Mouse (Mus musculus) neural tube, embryonic 14.5 days (tissue): ENCODE measurements around the gene Thoc3. TPM values are rescaled to one million over a fixed set of nuclear protein-coding genes. Genes with fewer than 3 reads are reported as not detected.

ENCODE experiments used
- ATAC-seq: fragments of 200-750 bp; cut with Nextera tagmentation; 2 replicates; pipeline ENCODE4 v1.8.0; 2017; ENCODE audit warnings: low read depth, mild to moderate bottlenecking, moderate TSS enrichment, moderate library complexity
- H3K27ac ChIP-seq: fragments of 300-500 bp; sonication (generic); 2 replicates; pipeline ENCODE4 v1.5.1; 2014; ENCODE audit warnings: low read depth, mild to moderate bottlenecking, control low read depth, low read length, moderate library complexity, mixed read lengths
- H3K27me3 ChIP-seq: fragments of 300-500 bp; sonication (generic); 2 replicates; pipeline ENCODE4 v1.6.1; 2014; ENCODE audit warnings: low read length; ENCODE audit not compliant: control insufficient read depth, insufficient read depth
- H3K36me3 ChIP-seq: fragments of 300-500 bp; sonication (generic); 2 replicates; pipeline ENCODE4 v1.6.1; 2014; ENCODE audit warnings: low read length, mixed read lengths; ENCODE audit not compliant: control insufficient read depth, insufficient read depth
- H3K4me1 ChIP-seq: fragments of 300-500 bp; sonication (generic); 2 replicates; pipeline ENCODE4 v1.6.1; 2014; ENCODE audit warnings: low read length; ENCODE audit not compliant: control insufficient read depth, insufficient read depth
- H3K4me2 ChIP-seq: fragments of 300-500 bp; sonication (generic); 2 replicates; pipeline ENCODE4 v1.6.1; 2014; ENCODE audit warnings: mild to moderate bottlenecking, low read depth, low read length, control low read depth
- H3K4me3 ChIP-seq: fragments of 300-500 bp; sonication (generic); 2 replicates; pipeline ENCODE4 v1.5.1; 2014; ENCODE audit warnings: low read depth, low read length, control low read depth, mixed read lengths
- H3K9ac ChIP-seq: fragments of 300-500 bp; sonication (generic); replicated peaks from 2 replicates; pipeline ENCODE4 v1.6.1; 2014; ENCODE audit warnings: low read depth, mild to moderate bottlenecking, control low read depth, low read length, mixed read lengths
- H3K9me3 ChIP-seq: fragments of 300-500 bp; sonication (generic); 2 replicates; pipeline ENCODE4 v1.6.1; 2016; ENCODE audit warnings: low read length; ENCODE audit not compliant: control insufficient read depth
- WGBS: fragments of 180-500 bp; shearing (Covaris S2); extraction: QIAGEN DNeasy Blood & Tissue Kit; methylation state at CpG from one replicate; pipeline ENCODE4 v1.1.7; 2014; 5-methylcytosine and 5-hydroxymethylcytosine counted together
- polyA plus RNA-seq: library from polyadenylated mRNA; unstranded; fragments of >200 nt; fragmentation: Nextera tagmentation; extraction: Ambion mirVana; gene quantifications from 2 replicates; pipeline ENCODE4 v1.2.1, GENCODE M21; 2014

Thoc3 gene
- polyA plus RNA-seq, 1 experiment from 2014 or later: 91.0 TPM

- Histone ChIP-seq H3K27me3 (no peaks in the 10 kb centered on the region), H3K4me1 (peaks cover 8% of the 10 kb centered on the region; the same call in 1 of the 2 replicates), H3K27ac (no peak overlapping the region), H3K9me3 (no peaks in the 10 kb centered on the region), H3K4me2 (peak overlapping the region; percentile 24; the same call in 1 of the 2 replicates), H3K36me3 (no peaks in the 10 kb centered on the region), H3K4me3 (no peak overlapping the region), H3K9ac (no peak overlapping the region)
- 2% methylated on average over 15 of the region's 15 CpGs for WGBS
- ATAC-seq: peak; percentile 60; the same call in 1 of the 2 replicates
Measured at GRCm38 (mm10) chr13:54447496-54448224, 21.0 kb downstream of the Thoc3 start.

DNA sequence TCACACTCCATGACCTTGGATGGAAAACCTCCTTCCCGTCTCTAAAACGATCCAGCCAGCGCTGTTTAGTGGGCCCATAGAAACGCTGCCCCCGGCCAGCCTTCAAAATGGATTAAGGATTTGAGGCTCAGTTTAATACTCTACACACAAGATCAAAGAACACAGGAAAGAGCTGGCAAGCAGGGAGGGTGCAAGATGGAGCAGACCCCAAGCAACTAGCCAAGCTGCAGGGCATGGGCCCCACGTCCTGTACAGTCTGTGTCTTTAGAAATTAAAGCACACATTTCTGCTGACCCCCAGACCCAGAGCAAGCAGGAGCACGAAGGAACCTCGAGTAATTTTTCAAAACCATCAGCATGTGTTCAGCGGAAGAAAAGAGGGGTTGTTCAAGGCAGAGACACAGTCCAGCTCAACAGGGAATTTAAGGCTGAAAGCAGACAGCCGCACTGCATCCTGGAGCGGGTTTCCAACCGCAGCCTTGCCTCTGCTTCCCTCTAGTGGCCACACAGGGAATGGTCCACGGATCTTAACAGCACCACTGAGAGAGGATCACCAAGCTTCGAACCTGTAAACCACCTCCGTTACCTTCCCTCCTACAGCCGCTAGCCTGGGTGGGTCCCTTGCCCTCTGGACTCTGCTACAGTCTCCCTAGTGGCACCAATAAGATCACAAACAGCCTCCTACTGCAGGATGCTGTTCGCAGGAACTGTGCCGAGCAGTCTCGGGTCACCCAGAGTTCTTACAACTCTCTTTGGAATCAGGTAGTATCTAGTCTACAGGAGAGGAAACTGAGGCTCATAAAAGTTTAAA is 21.8 kb downstream of the Thoc3 start:
- H3K36me3 ChIP-seq: no peaks in the 10 kb centered on the region
- H3K4me2 ChIP-seq: no peak overlapping the region
- WGBS: 28% methylated on average over 19 of the region's 19 CpGs
- H3K27me3 ChIP-seq: no peaks in the 10 kb centered on the region
- H3K9me3 ChIP-seq: no peaks in the 10 kb centered on the region
- H3K4me1 ChIP-seq: peaks cover 8% of the 10 kb centered on the region; the same call in 1 of the 2 replicates
- ATAC-seq: peak; percentile 85; the same call in 1 of the 2 replicates
- no peak overlapping the region for H3K4me3 ChIP-seq
- 0 out of 2 replicates have a peak overlapping the region, but pooled peaks have one; percentile 7 for H3K9ac ChIP-seq
- no peak overlapping the region for H3K27ac ChIP-seq

DNA sequence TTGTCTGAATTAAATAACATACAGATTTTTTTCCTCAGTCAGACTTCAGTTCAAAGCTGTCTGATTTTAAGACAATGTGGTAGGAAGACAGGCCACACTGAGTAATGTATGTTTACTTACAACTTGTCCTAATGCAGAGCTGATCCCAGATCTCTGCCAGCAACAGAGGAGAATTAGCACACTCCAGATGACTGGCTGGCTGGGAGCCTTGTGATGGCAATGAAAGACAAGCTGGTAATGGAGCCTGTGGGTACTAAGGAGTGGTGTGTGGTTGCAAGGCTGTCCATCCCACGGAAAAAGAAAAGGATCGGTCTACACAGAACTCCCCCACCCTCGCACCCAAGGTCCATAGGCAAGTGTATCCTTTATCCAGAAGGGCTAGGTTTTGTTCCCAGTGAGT is 25.0 kb downstream of the Thoc3 start:
- H3K4me2 ChIP-seq: no peak overlapping the region
- H3K9me3 ChIP-seq: no peaks in the 10 kb centered on the region
- WGBS: 92% methylated on average over 3 of the region's 3 CpGs
- no peaks in the 10 kb centered on the region for H3K27me3 ChIP-seq
- peaks cover 8% of the 10 kb centered on the region; the same call in 1 of the 2 replicates for H3K4me1 ChIP-seq
- no peak overlapping the region for H3K9ac ChIP-seq
- H3K36me3 ChIP-seq: no peaks in the 10 kb centered on the region
- H3K27ac ChIP-seq: no peak overlapping the region
- no peak overlapping the region for H3K4me3 ChIP-seq
- no peak for ATAC-seq

DNA sequence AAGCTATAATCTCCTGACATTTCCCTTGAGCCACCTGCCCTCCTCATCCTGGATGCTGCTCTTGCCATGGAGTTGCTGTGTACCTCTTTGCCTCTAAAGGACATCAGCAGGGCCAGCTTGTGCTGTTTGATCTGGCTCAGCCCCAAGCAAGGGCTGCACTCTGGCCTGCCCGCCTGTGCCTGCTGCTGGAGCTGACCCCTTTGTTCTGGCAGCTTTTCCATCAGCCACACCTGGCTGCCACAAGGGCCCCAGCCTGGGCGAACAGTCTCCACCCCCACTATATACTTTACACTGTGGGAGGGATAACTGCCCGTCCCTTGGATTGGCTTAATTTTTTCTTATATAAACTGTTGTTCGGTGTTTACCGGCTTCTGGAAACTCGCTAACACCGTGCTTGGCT is 28.7 kb downstream of the Thoc3 start:
- WGBS: 74% methylated on average over 7 of the region's 7 CpGs
- Histone ChIP-seq H3K36me3 (no peaks in the 10 kb centered on the region), H3K4me3 (no peak overlapping the region), H3K9ac (no peak overlapping the region), H3K9me3 (no peaks in the 10 kb centered on the region), H3K27ac (no peak overlapping the region), H3K27me3 (no peaks in the 10 kb centered on the region), H3K4me2 (no peak overlapping the region), H3K4me1 (no peaks in the 10 kb centered on the region)
- no peak for ATAC-seq

DNA sequence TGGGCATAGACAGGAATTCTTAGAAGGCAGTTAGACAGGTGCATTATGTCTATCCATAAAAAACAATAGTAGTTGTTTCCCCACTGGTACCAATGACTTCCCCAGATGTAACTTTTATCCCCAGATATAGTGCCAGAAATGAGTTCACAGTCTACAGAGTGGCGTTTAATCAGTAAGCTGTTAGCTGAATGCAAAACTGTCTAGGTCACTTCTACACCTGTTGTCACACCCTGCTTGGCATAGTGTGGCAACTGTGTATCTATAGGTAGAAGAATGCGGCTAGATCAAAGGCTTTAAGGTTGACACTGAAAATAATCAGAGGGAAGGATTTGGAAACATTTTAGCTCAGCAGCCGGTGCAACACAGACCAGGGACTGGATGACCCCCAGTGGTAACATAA is 29.8 kb downstream of the Thoc3 start:
- H3K9ac ChIP-seq: no peak overlapping the region
- 79% methylated on average over 3 of the region's 3 CpGs for WGBS
- ATAC-seq: no peak

DNA sequence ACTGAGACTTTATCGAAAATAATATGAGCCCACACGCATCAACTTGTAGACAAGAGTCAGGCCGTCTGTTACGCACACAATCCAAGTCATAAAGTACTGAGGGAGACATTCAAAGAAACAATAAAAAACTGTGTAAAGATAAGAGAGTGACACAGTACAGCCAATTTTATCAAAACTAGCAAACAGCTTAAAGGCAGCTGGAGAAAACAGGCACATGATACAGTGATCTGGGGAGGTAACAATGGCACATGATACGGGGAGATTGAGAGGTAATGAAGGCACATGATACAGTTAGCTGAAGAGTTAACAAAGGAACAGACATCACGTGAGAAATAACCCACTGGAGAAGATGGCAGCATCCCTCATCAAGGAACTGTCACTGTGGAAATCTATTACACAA is 31.6 kb downstream of the Thoc3 start:
- WGBS: 87% methylated on average over 6 of the region's 6 CpGs
- Histone ChIP-seq H3K36me3 (no peaks in the 10 kb centered on the region), H3K4me1 (no peaks in the 10 kb centered on the region), H3K27ac (no peak overlapping the region), H3K4me3 (no peak overlapping the region), H3K4me2 (no peak overlapping the region), H3K9me3 (no peaks in the 10 kb centered on the region), H3K9ac (no peak overlapping the region), H3K27me3 (no peaks in the 10 kb centered on the region)
- no peak for ATAC-seq

More for the DNA sequence above, 29.8 kb downstream of the Thoc3 start:
- H3K4me1 ChIP-seq: no peaks in the 10 kb centered on the region
- H3K36me3 ChIP-seq: no peaks in the 10 kb centered on the region
- H3K9me3 ChIP-seq: no peaks in the 10 kb centered on the region
- no peaks in the 10 kb centered on the region for H3K27me3 ChIP-seq
- H3K4me2 ChIP-seq: no peak overlapping the region
- no peak overlapping the region for H3K27ac ChIP-seq
- no peak overlapping the region for H3K4me3 ChIP-seq

DNA sequence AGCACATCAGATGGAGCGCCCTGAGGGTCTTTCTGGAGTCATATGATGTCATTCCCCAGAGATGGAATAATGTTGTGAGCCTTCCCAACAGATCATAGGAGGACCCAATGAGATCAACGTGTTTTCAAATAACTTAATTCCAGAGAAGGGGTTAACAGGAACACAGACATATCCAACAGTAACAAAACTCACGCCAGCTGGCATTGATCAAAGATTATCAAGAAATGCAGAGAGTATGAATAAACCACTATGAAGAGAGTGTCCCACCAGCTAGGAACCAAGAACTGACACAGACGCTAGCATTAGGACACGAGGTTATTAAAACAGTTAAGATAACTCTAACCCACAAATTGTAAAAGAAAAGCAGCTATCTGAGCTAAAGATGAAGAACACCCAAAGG is 32.0 kb downstream of the Thoc3 start:
- 81% methylated on average over 5 of the region's 5 CpGs for WGBS
- Histone ChIP-seq H3K36me3 (no peaks in the 10 kb centered on the region), H3K4me1 (no peaks in the 10 kb centered on the region), H3K4me3 (no peak overlapping the region), H3K9me3 (no peaks in the 10 kb centered on the region), H3K27ac (no peak overlapping the region), H3K4me2 (no peak overlapping the region), H3K9ac (no peak overlapping the region), H3K27me3 (no peaks in the 10 kb centered on the region)
- ATAC-seq: no peak

GRCm38 (mm10) chr13:54431161-54431560 is 37.5 kb downstream of the Thoc3 start:
- Histone ChIP-seq H3K4me1 (no peaks in the 10 kb centered on the region), H3K9me3 (no peaks in the 10 kb centered on the region), H3K4me3 (no peak overlapping the region), H3K27me3 (no peaks in the 10 kb centered on the region), H3K9ac (no peak overlapping the region), H3K36me3 (no peaks in the 10 kb centered on the region), H3K4me2 (no peak overlapping the region), H3K27ac (no peak overlapping the region)
- ATAC-seq: no peak
- 87% methylated on average over 9 of the region's 9 CpGs for WGBS

- H3K4me1 ChIP-seq: no peaks in the 10 kb centered on the region
- H3K4me3 ChIP-seq: no peak overlapping the region
- H3K27me3 ChIP-seq: no peaks in the 10 kb centered on the region
- 69% methylated on average over 2 of the region's 2 CpGs for WGBS
- H3K27ac ChIP-seq: no peak overlapping the region
- no peak overlapping the region for H3K9ac ChIP-seq
- no peak for ATAC-seq
- H3K4me2 ChIP-seq: no peak overlapping the region
- no peaks in the 10 kb centered on the region for H3K9me3 ChIP-seq
- no peaks in the 10 kb centered on the region for H3K36me3 ChIP-seq
Measured at GRCm38 (mm10) chr13:54430051-54430450, 38.6 kb downstream of the Thoc3 start.
